Mouse (Mus musculus): Measurements from ENCODE around the gene Mepe. TPM values are rescaled to one million over a fixed set of nuclear protein-coding genes. Genes with fewer than 3 reads are reported as not detected.

Gene Mepe
- not detected for total RNA-seq (2021)
- long read RNA-seq, experiment 1: 0 reads
- long read RNA-seq, experiment 2: 0 reads

DNA sequence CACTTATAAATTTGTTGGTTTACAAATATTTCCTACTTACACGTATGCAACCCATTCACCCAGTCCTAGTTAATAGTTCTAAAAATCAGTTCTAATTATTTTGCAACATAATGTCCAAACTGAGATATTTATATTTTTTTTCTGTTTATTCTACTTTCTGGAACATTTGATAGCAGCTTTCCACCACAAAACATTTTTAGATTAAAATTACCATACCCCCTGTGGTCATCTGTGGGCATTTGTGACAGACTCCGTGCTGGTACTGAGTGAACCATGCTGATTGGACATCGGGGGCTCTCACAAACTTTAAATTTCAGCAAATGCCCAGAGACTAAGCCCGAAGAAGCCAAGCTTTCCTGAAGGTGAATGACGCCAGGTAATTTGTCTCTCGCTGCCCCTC, at the start of gene Mepe:
Gene Mepe, plus strand, starts transcription at position 301 of the 400 bp plus-strand sequence.
- DNase-seq (ENCODE audit: low spot score in 2 of 2): no peak

DNA sequence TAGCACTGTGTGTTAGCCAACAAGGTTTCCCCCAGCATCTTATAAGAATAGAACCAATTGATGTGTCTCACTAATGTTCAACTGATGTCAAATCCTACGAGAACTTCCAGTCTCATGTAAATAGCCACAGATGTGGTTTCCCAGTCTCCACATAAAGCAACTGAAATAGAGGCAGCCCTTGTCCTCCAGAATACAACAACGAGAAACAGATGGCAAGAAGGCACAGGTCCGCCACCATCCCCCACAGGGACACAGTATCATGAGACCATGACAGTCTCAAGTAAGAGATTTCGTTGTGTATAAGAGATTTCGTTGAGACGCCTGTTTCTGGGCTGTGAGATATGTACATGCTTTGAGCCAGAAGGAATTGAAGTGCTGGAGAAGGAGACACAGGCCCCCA, 30.9 kb upstream of the Mepe start:
- no peak for DNase-seq (ENCODE audit: low spot score in 2 of 2)

DNA sequence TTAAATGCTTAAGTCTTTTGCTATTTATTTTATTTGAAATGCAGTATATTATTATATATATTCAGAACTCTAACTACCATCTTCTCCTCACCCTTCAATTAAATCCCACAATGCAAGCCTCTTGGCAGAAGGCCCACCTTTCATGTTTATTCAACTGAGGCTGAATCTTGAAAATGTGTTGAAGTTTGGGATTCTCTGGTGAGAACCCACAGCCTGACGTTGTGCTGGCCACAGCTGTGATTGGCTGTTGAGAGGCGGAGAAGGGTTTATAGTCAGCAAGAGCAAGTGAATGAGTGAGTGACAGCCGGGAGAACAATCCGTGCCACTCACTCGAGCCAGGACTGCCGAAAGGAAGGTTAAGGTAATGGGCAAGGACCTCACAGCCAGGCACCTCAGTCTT, 26.1 kb upstream of the Mepe start, which contains the start of gene Ibsp:
Gene Ibsp, plus strand, starts transcription at position 178 of the 400 bp plus-strand sequence.
- DNase-seq (ENCODE audit: low spot score in 2 of 2): peak in 1 of 2 experiments; percentile 1

DNA sequence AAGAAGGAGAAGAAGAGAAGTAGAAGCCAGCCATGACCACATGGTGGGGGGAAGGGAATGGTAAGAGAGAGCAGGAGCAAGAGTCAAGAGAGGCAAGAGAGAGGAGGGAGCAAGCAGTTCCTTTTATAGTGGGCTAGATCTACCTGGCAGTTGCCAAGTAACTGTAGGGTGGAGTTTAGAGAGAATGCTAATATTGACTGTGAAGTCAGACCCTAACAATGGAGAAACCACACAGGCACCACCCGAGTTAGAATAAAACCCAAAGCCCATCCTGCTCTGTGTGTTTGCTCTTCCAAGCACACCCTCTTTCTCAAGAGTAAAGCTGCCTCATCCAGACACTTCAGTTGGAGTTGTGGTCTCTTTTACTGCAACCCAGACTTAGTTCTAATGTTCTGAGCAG, 11.1 kb upstream of the Mepe start:
- DNase-seq (ENCODE audit: low spot score in 2 of 2): no peak

DNA sequence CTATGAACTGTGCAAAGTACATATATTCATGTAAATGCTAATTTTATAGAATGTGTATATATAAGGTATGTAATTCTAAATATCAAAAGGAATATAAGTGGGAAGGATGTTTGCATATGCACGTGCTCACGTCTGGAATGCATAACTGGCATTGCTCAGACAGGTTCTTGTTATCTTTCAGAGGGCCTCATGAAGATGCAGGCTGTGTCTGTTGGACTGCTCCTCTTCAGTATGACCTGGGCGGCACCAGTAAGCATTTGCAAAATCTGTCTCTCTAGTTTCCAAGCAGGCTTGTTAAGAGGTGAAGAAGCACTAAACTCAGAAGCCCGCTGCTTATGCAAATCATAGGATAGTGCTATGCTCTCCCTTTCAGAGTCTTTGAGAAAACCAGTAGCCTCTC, 1.8 kb downstream of the Mepe start:
- no peak for DNase-seq (ENCODE audit: low spot score in 2 of 2)

DNA sequence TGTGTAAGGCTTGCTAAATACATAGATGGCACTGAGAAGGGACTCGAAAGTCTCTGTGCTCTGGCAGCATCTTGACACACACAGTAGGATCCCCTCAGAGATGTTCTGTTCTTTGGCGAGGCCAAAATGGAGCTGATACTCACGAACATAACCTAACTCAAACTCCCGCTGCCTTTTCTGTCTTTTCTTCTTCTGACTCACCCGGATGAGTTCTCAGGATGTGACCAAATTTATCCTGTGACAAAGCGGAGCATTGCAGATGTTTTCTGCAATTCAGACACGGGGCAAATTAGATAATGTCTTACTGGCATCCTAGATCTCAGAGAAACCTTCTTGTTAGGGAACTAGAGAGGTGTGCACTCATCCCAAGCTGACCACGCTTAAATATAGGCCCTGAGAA, 2.3 kb downstream of the Mepe start:
- DNase-seq (ENCODE audit: low spot score in 2 of 2): no peak

DNA sequence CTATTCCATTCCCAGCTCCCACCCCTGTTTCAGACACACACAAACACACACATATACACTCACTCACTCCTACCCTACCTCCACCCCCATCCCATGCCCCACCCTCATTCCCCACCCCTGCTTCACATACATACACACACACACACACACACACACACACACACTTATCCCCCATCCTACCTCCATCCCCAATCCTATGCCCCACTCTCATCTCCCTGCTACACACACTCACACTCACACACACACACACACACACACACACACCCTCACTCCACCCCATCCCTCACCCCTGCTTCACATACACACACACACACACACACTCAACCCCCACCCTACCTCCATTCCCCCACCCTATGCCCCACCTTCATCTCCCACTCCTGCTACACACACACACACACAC, 2.7 kb downstream of the Mepe start:
- DNase-seq (ENCODE audit: low spot score in 2 of 2): no peak

DNA sequence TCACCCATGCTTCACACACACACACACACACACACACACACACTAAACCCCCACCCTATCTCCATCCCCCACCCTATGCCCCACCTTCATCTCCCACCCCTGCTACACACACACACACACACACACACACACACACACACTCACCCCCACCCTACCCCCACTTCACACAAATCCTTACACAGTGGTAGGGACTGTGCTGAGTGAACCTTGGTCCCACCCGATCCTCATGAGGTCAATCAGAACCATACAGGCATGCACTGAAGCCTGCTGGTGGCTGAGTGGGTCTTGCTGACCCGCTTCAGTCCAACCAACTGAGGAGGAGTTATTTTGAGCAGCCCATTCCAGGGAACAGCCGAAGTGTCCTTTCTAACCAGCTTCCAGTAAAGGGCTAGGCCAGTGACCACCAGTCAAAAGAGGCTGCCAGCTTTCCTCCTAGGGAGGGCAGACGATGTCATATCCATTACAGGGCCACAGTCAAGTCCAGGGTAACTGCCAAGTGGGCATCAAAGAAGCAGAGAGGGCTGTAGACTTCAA, 3.3 kb downstream of the Mepe start:
- DNase-seq (ENCODE audit: low spot score in 2 of 2): no peak

DNA sequence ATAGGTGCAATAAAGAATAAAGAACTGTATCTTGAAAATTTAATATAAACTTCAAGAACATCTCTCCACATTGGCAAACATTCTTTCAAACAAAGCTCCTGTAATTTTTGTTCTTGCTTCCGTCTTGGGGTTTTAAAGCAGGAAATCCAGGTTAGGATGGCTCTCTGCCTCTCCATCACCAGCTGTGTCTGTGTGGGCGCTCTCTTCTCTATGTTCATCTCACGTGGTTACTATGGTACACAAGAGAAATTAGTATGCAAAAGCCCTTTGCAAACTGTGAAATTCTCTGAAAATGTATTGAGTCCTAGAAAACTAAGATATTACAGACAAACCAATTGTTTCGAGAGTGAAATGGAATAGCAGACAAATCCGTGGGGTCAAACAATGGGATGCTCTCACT, 4.3 kb downstream of the Mepe start:
- DNase-seq (ENCODE audit: low spot score in 2 of 2): no peak

DNA sequence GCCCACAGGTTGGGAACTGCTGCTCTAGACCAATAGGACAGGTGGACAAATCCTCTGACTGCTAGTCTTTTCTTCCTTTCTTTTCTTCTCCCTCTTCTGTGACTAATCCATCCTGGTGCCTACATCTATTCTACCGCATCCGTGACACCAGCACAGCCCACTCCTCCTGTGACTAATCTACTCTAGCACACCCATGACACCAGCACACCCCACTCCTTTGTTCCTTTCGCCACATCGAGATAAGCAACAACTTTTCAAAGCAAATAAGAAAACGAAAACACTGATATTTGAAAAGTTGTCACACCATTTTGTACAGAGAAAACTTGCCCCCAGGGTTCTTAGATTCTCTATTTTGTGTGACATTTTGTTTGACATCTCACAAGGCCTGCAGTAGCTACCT, 5.0 kb downstream of the Mepe start:
- DNase-seq (ENCODE audit: low spot score in 2 of 2): no peak

DNA sequence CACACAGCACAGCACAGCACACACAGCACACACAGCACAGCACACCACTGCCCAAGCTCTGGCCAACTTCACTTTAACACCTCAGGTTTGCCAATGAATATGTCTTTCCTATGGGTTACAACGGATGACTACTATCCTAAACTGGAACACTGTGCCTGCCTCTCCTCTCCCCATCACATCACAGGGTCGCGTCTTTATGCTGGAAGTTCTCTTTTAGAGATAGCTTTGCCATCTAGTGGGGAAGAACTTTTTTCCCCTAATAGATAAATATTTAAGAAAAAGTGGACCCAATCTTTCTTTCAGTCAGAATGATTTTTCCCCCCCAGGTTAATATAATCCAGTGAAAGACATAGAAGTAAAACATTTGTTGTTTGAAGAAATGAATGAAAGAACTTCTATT, 7.2 kb downstream of the Mepe start:
- DNase-seq (ENCODE audit: low spot score in 2 of 2): no peak

DNA sequence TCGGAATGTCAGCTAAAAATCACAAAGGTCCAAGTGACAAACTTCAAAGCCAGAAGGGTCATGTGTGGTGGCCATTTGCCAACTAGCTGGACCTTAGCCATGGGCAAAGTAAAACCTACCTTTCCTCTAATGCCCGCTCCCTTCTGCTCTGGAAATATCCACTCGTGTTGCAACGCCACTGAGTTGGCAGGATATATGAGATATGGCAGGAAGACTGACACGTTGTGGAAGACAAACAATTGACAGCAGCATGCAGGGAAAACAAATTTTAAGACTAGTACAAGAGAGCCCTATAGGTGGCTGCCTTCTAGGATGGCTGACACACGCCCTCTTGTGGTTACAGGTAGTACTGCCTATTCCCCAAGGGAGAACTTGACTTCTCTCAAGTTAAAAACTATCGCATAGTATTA, 8.1 kb downstream of the Mepe start:
- peak; percentile 54 to 74 for DNase-seq (ENCODE audit: low spot score in 2 of 2)

DNA sequence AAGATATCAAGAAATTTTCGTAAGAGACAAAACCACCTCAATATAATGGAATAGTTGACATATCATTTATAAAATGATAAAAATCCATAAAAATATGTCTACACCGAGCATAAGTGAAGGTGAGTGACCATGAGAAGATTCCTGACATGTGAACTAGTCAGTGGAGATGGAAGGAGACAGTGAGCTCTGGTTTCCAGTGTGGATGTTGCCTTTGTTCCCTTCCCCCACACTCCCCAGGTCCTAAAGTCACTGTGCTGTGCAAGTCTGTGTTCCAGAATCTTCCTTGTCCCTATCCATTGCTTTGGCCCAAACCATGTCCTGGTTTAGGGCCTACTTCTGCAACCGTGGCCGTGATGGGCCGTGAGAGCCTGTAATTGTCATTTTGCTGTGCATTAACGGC, 8.5 kb downstream of the Mepe start:
- no peak for DNase-seq (ENCODE audit: low spot score in 2 of 2)

DNA sequence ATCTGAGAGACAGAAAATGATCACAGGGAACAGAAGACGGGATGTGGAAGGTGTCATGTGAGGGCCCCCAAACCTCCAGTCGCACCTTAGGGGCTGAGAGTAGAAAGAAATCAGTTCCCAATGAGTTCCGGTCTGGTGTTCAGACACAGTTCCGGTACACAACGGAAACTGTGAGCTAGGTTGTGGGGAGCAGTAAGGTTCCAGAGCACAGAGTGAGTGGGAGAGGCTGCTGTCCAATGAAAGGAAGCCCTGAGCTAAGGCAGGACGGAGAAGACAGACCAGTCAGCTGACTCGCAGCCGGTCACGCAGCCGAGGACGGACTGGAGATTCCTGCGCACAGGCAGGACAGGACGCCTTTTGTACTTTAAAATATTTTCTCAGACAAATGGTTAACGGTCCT, 9.4 kb downstream of the Mepe start:
- DNase-seq (ENCODE audit: low spot score in 2 of 2): no peak

DNA sequence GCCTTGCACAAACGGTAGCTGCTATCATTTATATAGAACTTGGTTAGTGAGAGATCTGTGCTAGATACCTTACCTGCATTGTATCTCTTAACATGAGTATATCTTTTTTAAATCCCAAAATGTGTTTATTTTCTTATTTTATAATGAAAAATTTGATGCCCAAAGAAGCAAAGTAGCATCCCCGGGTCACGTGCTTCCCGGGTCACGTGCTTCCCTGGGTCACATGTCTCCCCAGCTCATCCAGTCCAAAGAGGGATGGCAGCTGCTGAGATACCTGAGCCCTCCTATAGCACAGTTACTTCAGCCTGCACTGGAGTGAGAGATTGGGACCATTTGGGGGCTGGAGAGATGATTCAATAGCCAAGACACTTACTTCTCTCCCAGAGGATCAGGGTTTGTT, 10.8 kb downstream of the Mepe start:
- no peak for DNase-seq (ENCODE audit: low spot score in 2 of 2)

DNA sequence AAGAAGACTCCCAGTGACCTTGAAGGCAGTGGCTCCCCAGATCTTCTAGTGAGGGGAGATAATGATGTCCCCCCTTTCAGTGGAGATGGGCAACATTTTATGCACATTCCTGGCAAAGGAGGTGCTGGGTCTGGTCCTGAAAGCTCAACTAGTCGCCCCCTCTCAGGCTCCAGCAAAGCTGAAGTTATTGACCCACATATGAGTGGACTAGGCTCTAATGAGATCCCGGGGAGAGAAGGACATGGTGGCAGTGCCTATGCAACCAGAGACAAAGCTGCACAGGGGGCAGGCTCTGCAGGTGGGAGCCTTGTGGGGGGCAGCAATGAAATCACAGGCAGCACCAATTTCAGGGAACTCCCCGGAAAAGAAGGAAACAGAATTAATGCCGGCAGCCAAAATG, 12.4 kb downstream of the Mepe start:
- DNase-seq (ENCODE audit: low spot score in 2 of 2): no peak

DNA sequence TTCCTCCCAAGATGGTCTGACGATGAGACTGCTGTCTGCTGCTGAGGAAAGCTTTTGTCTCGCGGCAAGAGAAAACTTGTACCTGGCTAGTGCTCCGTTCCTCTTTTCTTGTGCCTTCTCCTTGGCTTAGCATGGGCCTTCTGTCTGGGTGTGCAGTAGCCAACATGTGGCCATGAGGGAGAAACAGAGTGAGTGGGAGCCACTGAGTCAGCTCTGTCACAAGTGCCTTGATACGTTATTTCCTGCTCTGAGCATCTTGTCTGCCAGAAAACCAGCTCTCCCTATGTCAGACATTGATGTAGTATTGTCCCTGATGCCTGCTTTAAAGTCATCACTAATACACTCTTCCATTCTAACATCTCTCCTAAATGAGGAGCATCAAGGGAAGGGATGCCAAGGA, 13.9 kb downstream of the Mepe start:
- no peak for DNase-seq (ENCODE audit: low spot score in 2 of 2)

DNA sequence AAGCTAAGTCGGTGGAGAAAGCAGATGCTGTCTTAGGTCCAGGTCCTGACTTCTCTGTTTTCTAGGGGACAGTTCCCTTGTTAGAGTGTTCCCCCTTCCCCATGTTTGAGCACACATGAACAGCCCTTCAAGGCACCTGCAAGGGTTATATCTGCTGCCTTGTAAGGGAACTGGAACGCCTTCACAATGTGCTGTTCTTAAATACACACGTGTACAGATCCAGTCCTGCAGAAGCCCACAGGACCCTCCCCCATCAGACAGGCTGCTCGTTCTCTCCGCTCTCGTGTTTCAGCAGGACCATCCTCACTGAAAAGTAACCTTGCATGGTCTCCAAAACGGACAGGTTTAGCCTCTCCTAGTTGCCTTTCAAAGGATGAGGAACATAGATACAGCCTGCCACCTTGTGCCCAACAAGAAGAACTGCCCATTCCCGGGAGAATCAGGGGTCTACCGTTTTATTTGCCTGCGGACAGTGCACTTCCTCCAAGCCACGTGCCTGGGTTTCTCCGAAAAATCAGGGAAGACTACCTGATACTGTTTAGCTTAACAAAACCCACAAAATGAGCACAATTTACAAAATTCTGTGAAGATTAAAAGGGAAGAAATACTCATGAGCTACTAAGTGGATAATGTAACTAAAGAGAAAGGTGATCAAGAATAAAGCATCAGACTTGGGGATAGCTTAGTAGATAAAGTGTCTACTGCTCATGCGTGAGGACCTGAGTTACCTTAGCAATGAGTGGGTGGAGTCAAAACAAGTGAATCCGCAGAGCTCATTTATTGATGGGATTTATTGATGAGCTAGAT, 14.8 kb downstream of the Mepe start:
- peak; percentile 26 to 58 for DNase-seq (ENCODE audit: low spot score in 2 of 2)

DNA sequence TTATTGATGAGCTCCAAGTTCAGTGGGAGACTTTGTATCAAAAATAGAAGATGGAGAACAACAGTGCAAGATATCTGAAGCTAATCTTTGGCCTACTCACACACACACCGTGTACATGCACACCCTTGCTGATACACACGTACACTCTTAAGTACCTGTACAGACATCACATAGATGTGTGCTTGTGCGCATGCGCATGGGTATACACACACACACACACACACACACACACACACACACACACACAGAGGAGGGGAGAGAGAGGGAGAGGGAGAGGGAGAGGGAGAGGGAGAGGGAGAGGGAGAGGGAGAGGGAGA, 15.3 kb downstream of the Mepe start:
- no peak for DNase-seq (ENCODE audit: low spot score in 2 of 2)

DNA sequence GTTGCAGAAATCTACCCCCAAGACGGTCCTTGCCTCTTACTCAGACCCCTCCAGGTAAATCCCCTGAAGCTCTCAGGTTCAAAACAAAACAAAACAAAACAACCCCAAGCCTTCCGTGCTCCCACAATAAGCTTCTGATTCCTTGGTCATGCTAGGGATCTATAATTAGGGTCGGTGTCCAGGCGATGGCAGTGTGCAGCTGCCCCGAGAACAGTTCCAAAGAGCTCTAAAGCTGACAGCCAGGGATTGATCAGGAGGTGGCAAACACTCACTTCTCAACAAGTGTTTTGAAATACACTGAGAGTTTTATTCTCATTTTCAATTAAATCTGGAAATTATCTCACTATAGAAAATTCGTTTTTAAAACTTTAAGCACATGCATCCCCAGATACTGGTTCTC, 17.8 kb downstream of the Mepe start:
- DNase-seq (ENCODE audit: low spot score in 2 of 2): no peak

DNA sequence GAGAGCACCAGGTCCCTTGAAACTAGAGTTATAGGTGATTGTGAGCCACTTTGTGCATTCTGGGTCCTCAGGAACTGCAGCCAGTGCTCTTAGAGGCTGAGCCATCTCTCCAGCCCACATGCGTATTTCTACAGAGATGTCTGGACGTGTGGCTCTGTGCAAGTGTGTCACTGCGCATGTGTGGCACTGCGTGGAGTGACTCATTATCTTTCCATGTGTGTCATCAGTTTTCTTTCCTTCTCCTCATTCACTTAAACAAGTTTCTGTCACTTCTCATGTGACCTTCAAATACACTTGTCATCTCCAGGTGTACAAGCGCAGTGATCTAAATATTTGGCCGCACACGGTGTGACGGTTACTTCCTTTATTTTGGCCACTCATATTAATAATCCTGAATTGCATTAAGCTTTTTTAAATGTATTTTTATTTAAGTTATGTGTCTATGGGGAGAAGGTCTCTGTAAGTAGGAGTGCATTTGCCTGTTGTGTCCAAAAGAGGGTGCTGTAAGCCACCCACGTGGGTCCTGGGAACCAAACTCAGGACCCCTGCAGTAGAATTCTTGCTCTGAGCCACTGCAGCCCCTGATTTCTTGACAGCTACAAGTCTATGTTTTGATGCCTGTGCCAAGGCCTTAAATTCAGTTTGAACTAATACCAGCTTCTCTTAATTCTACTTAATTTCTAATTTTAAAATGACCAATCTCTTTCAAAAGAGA, 19.6 kb downstream of the Mepe start:
- no peak for DNase-seq (ENCODE audit: low spot score in 2 of 2)

DNA sequence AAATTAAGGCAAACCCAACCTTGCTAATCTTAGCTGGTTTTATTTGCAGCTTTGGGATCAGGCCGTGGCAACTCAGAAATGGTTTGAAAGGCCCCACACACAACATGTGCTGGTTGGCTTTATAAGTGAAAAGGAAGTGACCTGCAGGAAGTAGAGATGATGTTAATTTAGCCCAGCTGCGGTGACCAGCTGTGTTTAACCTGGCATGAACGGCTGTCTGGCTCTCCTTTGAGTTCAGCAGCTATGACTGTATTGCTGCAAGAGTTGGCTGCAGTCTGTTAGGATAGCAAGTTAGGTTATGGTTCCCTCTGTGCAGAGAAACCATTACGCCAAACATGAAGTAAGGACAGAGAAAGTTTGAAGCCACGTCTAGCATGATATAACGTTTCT, 20.1 kb downstream of the Mepe start:
- no peak for DNase-seq (ENCODE audit: low spot score in 2 of 2)

DNA sequence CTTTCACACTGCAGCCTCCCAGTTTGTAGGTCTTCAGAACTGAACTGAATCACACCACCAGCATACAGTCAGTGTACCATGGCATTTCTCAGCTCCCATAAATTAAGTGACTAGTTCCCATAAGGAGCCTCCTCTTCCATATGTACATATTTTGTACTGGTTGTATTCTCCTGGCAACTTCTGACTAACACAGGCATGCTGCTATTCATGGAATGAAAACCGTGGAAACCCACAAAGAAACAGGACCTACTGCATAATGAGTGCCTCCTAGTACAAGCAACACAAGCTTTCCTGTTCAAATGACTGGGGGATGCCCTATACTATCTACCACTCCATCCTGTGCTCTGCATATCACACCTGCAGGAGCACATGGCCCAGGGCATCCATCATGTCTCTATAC, 25.9 kb downstream of the Mepe start:
- no peak for DNase-seq (ENCODE audit: low spot score in 2 of 2)
